Mouse (Mus musculus) embryonic facial prominence, embryonic 10.5 days (tissue): ENCODE measurements around the gene Surf1. TPM values are rescaled to one million over a fixed set of nuclear protein-coding genes. Genes with fewer than 3 reads are reported as not detected.
A peak's percentile ranks its signal among the peaks of the same experiment; 100 is the strongest.

Experiments
- DNase-seq: peaks from one replicate; pipeline ENCODE4 v3.0.0-alpha.2; 2017; ENCODE audit warnings: low spot score
- H3K27ac ChIP-seq: fragments of 300-500 bp; sonication (generic); replicated peaks from 2 replicates; pipeline ENCODE4 v1.5.1; 2016; ENCODE audit warnings: mild to moderate bottlenecking
- H3K27me3 ChIP-seq: fragments of 300-500 bp; sonication (generic); replicated peaks from 2 replicates; pipeline ENCODE4 v1.6.1; 2016; ENCODE audit warnings: low read depth, mild to moderate bottlenecking; ENCODE audit not compliant: poor library complexity, severe bottlenecking
- H3K36me3 ChIP-seq: fragments of 300-500 bp; sonication (generic); replicated peaks from 2 replicates; pipeline ENCODE4 v1.6.1; 2016; ENCODE audit warnings: mild to moderate bottlenecking, moderate library complexity
- H3K4me1 ChIP-seq: fragments of 300-500 bp; sonication (generic); 2 replicates; pipeline ENCODE4 v1.6.1; 2016
- H3K4me3 ChIP-seq: fragments of 300-500 bp; sonication (generic); 2 replicates; pipeline ENCODE4 v1.5.1; 2016; ENCODE audit warnings: mild to moderate bottlenecking, moderate library complexity
- H3K9me3 ChIP-seq: fragments of 300-500 bp; sonication (generic); 2 replicates; pipeline ENCODE4 v1.6.1; 2016; ENCODE audit warnings: mild to moderate bottlenecking
- WGBS: fragments of 180-500 bp; shearing (Covaris S2); methylation state at CpG from one replicate; pipeline ENCODE4 v1.1.7; 2016; 5-methylcytosine and 5-hydroxymethylcytosine counted together
- polyA plus RNA-seq: library from polyadenylated mRNA; unstranded; fragments of >200 nt; fragmentation: Nextera tagmentation; extraction: Ambion mirVana; gene quantifications from 2 replicates; pipeline ENCODE4 v1.2.1, GENCODE M21; 2016

Surf1 gene
- polyA plus RNA-seq, 1 experiment from 2014 or later = 48.6 TPM

DNA sequence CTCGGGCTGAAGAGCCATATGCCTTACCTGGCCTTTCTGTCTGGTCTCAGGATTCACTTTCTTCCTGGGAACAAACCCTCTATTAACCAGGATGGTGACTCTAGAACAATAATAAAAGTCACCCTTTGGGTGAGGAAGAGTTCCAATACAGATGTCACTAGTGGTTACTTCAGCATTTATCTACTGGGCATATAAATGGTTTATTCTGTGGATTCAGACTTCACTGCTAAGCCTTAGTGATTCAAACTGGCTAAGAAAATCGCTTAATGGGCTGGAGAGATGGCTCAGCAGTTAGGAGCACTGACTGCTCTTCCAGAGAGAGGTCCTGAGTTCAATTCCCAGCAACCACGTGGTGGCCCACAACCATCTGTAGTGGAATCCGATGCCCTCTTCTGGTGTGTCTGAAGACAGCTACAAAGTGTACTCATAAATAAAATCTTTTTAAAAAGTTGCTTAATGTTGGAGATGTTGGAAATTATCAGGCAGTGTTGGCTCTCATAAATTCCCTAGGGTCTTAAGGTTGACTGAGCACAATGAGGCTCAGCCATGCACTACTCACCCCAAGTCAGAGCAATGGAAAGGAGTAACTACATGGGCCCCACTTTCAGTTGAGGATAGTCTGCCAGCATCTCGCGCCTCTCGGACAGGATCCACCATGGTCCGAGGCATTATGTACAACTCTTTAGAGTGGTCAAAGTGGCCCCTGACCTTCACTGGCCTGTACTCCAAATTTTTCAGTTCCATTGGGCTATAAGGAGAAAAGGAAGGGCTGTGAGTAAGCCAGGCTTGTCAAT, 2.0 kb downstream of the Surf1 start:
- Histone ChIP-seq H3K27ac (no peak overlapping the region), H3K4me1 (peaks cover 50% of the 10 kb centered on the region), H3K36me3 (peaks cover 60% of the 10 kb centered on the region), H3K4me3 (no peak overlapping the region), H3K27me3 (no peaks in the 10 kb centered on the region), H3K9me3 (no peaks in the 10 kb centered on the region)
- DNase-seq = no peak
- 62% methylated on average over 8 of the region's 8 CpGs for WGBS

DNA sequence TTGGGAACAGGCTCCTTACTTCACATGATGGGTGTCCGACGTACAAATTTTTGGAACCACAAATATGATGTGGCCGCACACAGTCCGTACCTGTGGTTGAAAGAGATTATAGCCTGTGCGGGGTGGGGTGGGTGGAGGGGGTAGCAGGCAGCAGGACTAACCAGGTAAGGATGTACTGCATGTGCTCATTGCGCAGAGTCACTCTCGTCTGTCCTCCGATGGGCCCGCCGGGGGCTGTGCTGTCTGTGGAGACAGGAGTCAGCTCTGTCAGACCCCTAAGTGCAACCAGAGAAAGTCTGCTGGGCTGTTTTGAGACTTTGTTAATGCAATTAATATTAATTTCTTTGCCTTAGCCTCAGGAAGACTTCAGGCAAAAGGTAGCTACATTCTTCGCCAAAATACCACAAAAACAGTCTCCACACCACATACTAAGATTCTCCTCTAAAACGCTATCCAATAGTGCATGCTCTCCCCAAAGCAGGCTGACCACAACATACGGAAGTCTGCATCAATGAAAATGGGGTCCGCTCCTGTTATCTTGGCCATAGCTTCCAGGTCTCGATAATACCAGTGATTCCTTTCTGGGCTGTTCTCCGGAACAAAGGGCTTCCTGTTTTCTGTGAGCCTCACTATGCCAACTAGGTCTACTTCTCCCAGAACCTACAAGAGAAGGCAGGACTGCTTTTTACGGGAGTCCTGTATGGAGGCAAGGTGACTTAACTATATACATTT, 2.7 kb downstream of the Surf1 start:
- DNase-seq = no peak
- Histone ChIP-seq H3K36me3 (peaks cover 57% of the 10 kb centered on the region), H3K27ac (no peak overlapping the region), H3K4me1 (peaks cover 57% of the 10 kb centered on the region), H3K4me3 (0 out of 2 replicates have a peak overlapping the region, but pooled peaks have one; percentile 14), H3K9me3 (no peaks in the 10 kb centered on the region), H3K27me3 (no peaks in the 10 kb centered on the region)
- 81% methylated on average over 17 of the region's 17 CpGs for WGBS

DNA sequence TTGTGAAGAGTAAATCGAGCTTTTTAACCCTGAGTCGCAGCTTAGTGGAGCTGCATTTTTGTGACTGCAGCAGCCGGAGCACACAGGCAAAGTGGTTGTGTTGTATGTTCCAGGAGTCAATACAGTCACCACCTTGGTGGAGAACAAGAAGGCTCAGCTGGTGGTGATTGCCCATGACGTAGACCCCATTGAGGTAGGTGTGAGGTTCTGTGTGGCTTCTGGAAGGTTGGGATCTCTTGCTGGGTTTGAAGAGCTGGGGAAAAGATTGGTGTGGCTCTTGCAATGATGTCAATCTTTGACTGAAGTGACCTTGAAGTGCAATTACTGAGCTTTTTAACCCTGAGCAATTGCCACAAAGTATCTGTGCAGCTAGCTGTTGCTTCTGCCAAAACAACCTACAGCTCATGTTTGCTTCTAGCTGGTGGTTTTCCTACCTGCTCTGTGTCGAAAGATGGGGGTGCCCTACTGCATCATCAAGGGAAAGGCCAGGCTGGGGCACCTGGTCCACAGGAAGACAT, 4.0 kb downstream of the Surf1 start:
- H3K36me3 ChIP-seq = peaks cover 57% of the 10 kb centered on the region

DNA sequence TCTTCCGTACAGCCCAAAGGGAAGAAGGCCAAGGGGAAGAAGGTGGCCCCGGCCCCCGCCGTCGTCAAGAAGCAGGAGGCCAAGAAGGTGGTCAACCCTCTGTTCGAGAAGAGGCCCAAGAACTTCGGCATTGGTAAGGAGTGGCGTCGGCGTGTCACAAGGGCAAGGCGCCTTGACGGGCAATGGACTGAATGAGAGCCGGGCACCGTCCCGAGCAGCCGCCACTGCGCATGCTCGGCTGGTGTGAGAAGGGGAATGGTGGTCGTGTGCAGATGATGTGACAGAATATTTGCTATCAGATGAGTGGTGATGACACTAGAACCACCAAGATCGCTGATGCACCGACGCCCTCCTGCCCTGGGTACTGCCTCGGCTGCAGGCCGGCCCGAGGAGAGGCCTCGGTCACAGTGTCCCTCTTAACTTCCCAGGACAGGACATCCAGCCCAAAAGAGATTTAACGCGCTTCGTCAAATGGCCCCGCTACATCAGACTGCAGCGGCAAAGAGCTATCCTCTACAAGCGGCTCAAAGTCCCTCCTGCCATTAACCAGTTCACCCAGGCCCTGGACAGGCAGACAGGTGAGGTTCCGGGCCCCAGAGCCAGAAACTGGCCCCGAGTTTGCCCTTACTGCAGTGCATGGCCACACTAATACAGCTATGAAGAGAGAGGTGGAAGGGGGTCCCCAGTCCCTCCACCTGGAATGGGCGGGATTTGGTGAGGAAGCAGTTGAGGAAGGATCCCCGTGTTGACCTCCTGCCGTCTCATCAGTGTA, 5.2 kb downstream of the Surf1 start:
- peak; percentile 79 for DNase-seq
- H3K36me3 ChIP-seq = peaks cover 66% of the 10 kb centered on the region
- H3K4me1 ChIP-seq = peaks cover 51% of the 10 kb centered on the region
- H3K9me3 ChIP-seq = no peaks in the 10 kb centered on the region
- WGBS = under 1% methylated on average over 37 of the region's 37 CpGs
- no peaks in the 10 kb centered on the region for H3K27me3 ChIP-seq
- H3K4me3 ChIP-seq = peak overlapping the region; percentile 79
- peak overlapping the region; percentile 98 for H3K27ac ChIP-seq

More for the DNA sequence above, 4.0 kb downstream of the Surf1 start:
- Histone ChIP-seq H3K27ac (peak overlapping the region; percentile 98), H3K27me3 (no peaks in the 10 kb centered on the region), H3K9me3 (no peaks in the 10 kb centered on the region), H3K4me3 (peak overlapping the region; percentile 79), H3K4me1 (peaks cover 62% of the 10 kb centered on the region)
- 74% methylated on average over 5 of the region's 5 CpGs for WGBS
- DNase-seq = no peak

DNA sequence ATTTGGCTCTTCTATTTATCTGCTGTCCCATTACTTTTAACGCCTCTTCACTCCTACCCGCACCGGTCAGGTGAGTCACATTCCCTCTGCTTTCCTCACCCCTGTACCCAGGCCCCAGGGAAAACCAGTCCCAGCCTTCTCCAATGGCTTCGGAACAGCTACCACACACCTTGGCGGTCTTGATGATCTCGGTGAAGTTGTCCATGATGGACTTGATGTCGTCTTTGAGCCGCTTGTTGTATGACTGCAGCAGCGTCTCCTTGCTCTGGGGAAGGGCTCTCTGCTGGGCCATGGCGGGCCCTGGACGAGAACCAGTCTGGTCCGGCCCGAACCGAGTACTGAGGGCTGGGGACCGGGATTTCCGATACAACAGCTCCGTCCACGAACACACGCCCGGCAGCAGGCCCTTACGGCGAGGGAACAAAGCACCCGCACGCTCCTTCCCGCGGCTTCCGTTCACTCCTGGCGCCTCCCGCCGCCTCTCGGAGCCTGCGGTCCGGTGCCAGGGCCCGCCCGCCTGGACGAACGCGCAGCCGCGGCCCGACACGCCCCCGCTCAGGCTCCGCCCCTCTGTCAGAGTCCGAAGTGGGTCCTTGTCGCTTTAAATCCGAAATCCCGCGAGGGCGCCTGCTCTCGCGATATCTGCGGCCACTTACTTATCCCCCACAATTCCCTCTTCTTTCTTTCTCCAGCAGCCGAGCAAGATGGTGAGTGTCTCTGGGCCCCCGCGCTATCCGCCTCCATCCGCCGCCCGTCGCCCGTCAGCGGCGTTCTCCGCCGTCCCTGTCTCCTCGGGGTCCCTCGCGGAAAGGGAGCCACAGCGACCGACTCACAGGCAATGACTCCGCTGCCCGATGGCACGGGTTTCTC, 6.0 kb downstream of the Surf1 start, which contains the start of the genes Med22 and Rpl7a:
Gene Med22, minus strand, starts transcription at position 554 of the 870 bp plus-strand sequence.
Gene Rpl7a, plus strand, starts transcription at position 641 of the 870 bp plus-strand sequence.
- Histone ChIP-seq H3K9me3 (no peaks in the 10 kb centered on the region), H3K4me1 (peaks cover 44% of the 10 kb centered on the region), H3K36me3 (peaks cover 74% of the 10 kb centered on the region), H3K27me3 (no peaks in the 10 kb centered on the region), H3K27ac (peak within 1 kb of the TSS; percentile 98), H3K4me3 (peak within 1 kb of the TSS; percentile 79)
- DNase-seq = peak; percentile 99
- WGBS = under 1% methylated on average over 74 of the region's 74 CpGs

DNA sequence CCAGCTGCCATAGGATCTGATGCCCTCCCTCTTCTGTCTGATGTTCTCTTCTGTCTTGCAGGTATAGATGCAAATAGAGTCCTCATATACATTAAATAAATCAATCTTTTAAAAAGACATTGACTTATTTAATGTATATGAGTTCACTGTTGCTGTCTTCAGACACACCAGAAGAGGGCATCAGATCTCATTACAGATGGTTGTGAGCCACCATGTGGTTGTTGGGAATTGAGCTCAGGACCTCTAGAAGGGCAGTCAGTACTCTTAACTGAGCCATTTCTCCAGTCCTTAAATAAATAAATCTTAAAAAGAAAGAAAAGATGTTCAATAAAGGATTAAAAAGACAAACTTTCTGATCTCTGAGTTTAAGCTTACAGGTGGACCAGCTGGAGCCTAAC, 6.9 kb downstream of the Surf1 start:
- Histone ChIP-seq H3K27me3 (no peaks in the 10 kb centered on the region), H3K4me3 (peak overlapping the region; percentile 79), H3K4me1 (peaks cover 39% of the 10 kb centered on the region), H3K9me3 (no peaks in the 10 kb centered on the region), H3K36me3 (peaks cover 80% of the 10 kb centered on the region), H3K27ac (peak overlapping the region; percentile 98)
- no peak for DNase-seq

DNA sequence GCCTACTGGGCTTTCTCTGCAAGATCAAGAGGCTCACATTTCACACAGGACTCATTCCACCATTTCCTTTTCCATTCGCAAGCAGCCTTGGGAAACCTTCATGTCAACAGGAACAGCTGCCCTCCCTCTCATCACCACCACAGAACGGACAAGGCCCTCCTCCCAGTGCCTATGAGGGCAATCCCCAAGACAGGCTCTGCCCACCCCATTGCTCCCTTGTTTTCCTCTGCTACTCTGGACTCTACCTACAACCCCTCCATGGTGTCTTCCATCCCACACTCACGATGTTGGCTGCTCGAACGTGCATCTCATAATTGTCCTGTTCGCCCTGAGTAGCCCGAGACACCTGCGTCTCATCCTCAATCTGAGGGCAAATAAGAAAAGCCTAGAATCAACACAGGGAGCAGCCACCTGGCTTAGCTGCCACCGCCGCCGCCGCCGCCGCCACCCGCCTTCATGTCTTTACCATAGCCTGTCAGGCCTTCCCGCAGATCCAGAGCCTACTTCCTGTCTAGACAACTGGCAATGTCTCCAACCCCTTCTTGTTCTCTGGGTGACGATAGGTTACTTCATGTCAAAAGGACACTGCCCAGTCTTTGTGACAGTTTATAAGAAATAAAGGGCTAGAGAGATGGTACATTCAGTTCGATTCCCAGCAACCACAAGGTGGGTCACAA, 7.5 kb downstream of the Surf1 start:
- Histone ChIP-seq H3K27ac (no peak overlapping the region), H3K27me3 (no peaks in the 10 kb centered on the region), H3K4me3 (peak overlapping the region; percentile 79), H3K36me3 (peaks cover 80% of the 10 kb centered on the region), H3K9me3 (no peaks in the 10 kb centered on the region), H3K4me1 (peaks cover 43% of the 10 kb centered on the region)
- no peak for DNase-seq
- WGBS = 83% methylated on average over 18 of the region's 18 CpGs

DNA sequence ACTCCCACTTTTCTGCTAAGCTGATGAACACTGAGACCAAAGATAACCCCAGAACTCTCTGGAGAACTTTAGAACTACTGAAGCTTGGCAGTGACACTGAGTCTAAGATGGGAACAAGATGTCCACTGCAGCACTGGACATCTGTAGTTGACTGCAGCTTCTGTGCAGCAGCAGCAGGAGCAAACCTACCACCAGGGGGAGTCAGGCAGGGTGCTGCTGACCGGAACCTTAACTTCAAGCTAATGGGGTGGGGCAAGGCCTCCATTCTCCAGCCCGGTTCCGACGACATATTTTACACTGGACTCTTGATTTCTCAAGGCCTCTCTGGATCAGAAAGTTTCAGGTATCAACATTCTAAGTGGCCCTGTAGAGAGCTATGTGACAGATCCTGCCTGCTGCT, 9.2 kb downstream of the Surf1 start:
- no peaks in the 10 kb centered on the region for H3K9me3 ChIP-seq
- no peak overlapping the region for H3K4me3 ChIP-seq
- H3K27me3 ChIP-seq = no peaks in the 10 kb centered on the region
- peak; percentile 59 for DNase-seq
- H3K36me3 ChIP-seq = peaks cover 62% of the 10 kb centered on the region
- H3K27ac ChIP-seq = no peak overlapping the region
- 65% methylated on average over 4 of the region's 4 CpGs for WGBS
- H3K4me1 ChIP-seq = peaks cover 45% of the 10 kb centered on the region

DNA sequence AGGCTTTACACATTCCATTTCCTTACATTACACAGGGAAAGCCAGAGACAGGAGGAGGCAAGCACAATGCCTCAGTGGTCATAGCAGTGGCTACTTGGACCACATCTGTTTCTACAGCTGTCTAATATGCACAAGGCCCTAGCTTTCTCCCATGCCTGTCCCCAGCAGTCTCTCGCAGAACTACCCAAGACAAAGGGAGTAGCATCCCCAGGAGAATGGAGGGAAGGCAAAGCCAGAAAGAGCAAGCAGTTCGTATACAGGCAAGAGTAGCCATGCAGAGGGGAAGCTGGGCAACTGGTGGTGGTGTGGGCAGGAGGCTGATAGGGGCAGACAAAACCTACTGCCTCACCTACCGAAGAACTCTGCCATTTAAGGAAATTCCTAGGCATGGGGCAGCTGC, 9.9 kb downstream of the Surf1 start:
- Histone ChIP-seq H3K4me3 (no peak overlapping the region), H3K27me3 (no peaks in the 10 kb centered on the region), H3K4me1 (peaks cover 46% of the 10 kb centered on the region), H3K27ac (no peak overlapping the region), H3K36me3 (peaks cover 55% of the 10 kb centered on the region), H3K9me3 (no peaks in the 10 kb centered on the region)
- no peak for DNase-seq
- 89% methylated on average over 3 of the region's 3 CpGs for WGBS

DNA sequence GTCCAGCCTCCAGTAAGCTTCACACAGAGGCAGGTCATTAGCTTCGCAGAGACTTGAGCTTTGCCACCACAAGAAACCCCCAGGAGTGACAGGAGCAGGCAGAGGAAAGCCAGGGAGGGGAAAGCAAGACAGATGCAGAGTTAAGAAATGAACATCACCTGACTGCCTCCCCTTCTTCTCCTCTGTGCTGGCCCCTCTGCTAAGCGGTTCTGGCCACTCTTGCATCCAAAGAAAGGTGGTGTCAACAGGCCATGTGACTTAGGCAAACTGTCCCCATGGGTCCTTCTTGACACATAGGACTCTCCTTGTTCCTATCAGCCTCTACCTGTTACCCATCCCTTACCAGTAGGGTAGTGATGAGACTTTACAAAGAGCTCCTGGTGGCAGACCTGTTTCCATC, 10.4 kb downstream of the Surf1 start:
- H3K27me3 ChIP-seq = no peaks in the 10 kb centered on the region
- DNase-seq = no peak
- H3K36me3 ChIP-seq = peaks cover 53% of the 10 kb centered on the region
- H3K4me1 ChIP-seq = peaks cover 51% of the 10 kb centered on the region
- WGBS = 91% methylated on average over 2 of the region's 2 CpGs
- no peak overlapping the region for H3K4me3 ChIP-seq
- no peak overlapping the region for H3K27ac ChIP-seq
- no peaks in the 10 kb centered on the region for H3K9me3 ChIP-seq

DNA sequence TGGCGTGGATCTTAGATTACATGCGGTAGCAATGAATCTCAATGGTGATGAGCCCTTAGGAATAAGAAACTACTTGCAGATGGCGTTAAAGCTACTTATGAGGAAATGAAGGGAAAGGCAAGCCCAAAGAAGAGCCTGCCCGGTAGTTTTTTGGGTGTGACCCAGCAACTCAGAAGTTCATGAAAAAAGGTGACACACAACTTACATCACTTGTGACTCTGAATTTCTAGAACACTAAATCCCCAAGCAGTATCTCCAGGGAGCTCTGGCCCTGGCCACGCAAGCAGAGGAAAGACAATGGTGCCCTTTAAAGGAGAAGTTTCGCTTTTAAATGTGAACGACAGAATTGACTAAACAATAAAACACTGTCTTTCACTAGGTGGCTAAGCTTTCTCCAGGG, 13.0 kb downstream of the Surf1 start:
- Histone ChIP-seq H3K27ac (peak overlapping the region; percentile 80), H3K4me1 (peaks cover 38% of the 10 kb centered on the region), H3K9me3 (no peaks in the 10 kb centered on the region), H3K27me3 (no peaks in the 10 kb centered on the region), H3K4me3 (peak overlapping the region; percentile 81), H3K36me3 (peaks cover 71% of the 10 kb centered on the region)
- DNase-seq = no peak
- 11% methylated on average over 7 of the region's 7 CpGs for WGBS
